Mouse (Mus musculus) liver, embryonic 14.5 days (tissue): ENCODE results near the gene Armc2. TPM values are rescaled to one million over a fixed set of nuclear protein-coding genes. Genes with fewer than 3 reads are reported as not detected.

ENCODE experiments used
- ATAC-seq: fragments of 200-750 bp; cut with Nextera tagmentation; 2 replicates; pipeline ENCODE4 v1.8.0; 2017; ENCODE audit warnings: moderate number of reproducible peaks, mild to moderate bottlenecking, moderate library complexity; ENCODE audit not compliant: insufficient read depth
- DNase-seq, 3 experiments: peaks; one replicate each; pipeline ENCODE4 v3.0.0-alpha.2; 2012 to 2013; ENCODE audit warnings: low read depth in 3 of 3, low spot score in 3 of 3
- H3K27ac ChIP-seq: fragments of 300-500 bp; sonication (generic); 2 replicates; pipeline ENCODE4 v1.5.1; 2014; ENCODE audit warnings: moderate library complexity, mild to moderate bottlenecking, control low read depth, inconsistent platforms
- H3K27me3 ChIP-seq: fragments of 300-500 bp; sonication (generic); 2 replicates; pipeline ENCODE4 v1.6.1; 2014; ENCODE audit warnings: mild to moderate bottlenecking, low read length, moderate library complexity; ENCODE audit not compliant: control insufficient read depth, insufficient read depth
- H3K36me3 ChIP-seq: fragments of 300-500 bp; sonication (generic); replicated peaks from 2 replicates; pipeline ENCODE4 v1.6.1; 2014; ENCODE audit warnings: low read depth; ENCODE audit not compliant: control insufficient read depth, insufficient read depth
- H3K4me1 ChIP-seq, 2 experiments: fragments of 200-500 bp in 1 of 2; fragments of 300-500 bp in 1 of 2; sonication (generic) in 1 of 2; replicated peaks; 2 replicates each; pipeline ENCODE4 v1.6.1; 2012 to 2014; ENCODE audit warnings: antibody characterized with exemption in 1 of 2, inconsistent platforms in 1 of 2, low read length in 1 of 2; ENCODE audit not compliant: control insufficient read depth in 2 of 2, insufficient read depth in 2 of 2
- H3K4me2 ChIP-seq: fragments of 300-500 bp; sonication (generic); 2 replicates; pipeline ENCODE4 v1.6.1; 2014; ENCODE audit warnings: low read depth, mild to moderate bottlenecking, control low read depth, moderate library complexity
- H3K4me3 ChIP-seq, 2 experiments: fragments of 200-500 bp in 1 of 2; fragments of 300-500 bp in 1 of 2; sonication (generic) in 1 of 2; 2 replicates each; pipeline ENCODE4 v1.5.1; 2012 to 2014; ENCODE audit warnings: low read depth in 2 of 2, low read length in 2 of 2, mild to moderate bottlenecking in 2 of 2, control low read depth in 1 of 2, inconsistent platforms in 1 of 2, moderate library complexity in 1 of 2; ENCODE audit not compliant: insufficient read depth in 1 of 2
- H3K9ac ChIP-seq: fragments of 300-500 bp; sonication (generic); replicated peaks from 2 replicates; pipeline ENCODE4 v1.6.1; 2014; ENCODE audit warnings: mild to moderate bottlenecking, control low read depth, moderate library complexity
- H3K9me3 ChIP-seq: fragments of 300-500 bp; sonication (generic); 2 replicates; pipeline ENCODE4 v1.6.1; 2016; ENCODE audit warnings: low read length, mixed read lengths; ENCODE audit not compliant: control insufficient read depth
- CTCF ChIP-seq: IDR thresholded peaks from 2 replicates; pipeline ENCODE4 v1.5.1; 2016; ENCODE audit warnings: antibody characterized with exemption, low read depth, control low read depth
- EP300 ChIP-seq: IDR thresholded peaks from 2 replicates; pipeline ENCODE4 v1.6.1; 2016; ENCODE audit warnings: antibody characterized with exemption, low read depth
- WGBS: fragments of 180-500 bp; shearing (Covaris S2); extraction: QIAGEN DNeasy Blood & Tissue Kit; methylation state at CpG from one replicate; pipeline ENCODE4 v1.1.7; 2014; ENCODE audit not compliant: insufficient replicate concordance; 5-methylcytosine and 5-hydroxymethylcytosine counted together
- polyA plus RNA-seq, 2 experiments: library from polyadenylated mRNA; depleted of rRNA in 1 of 2; stranded (reverse) in 1 of 2; unstranded in 1 of 2; fragments of >200 nt; fragmentation: Nextera tagmentation in 1 of 2; extraction: Ambion mirVana in 1 of 2; gene quantifications; 2 replicates each; pipeline versions ENCODE4 v1.2.1 to v1.2.3; 2012 to 2014

Gene Armc2
- polyA plus RNA-seq, 2 experiments: 0.10 TPM; not detected in 1

- Histone ChIP-seq H3K9me3 (no peaks in the 10 kb centered on the region), H3K9ac (no peak overlapping the region), H3K36me3 (no peaks in the 10 kb centered on the region), H3K4me2 (no peak overlapping the region), H3K27ac (no peak overlapping the region), H3K4me1 (no peaks in the 10 kb centered on the region), H3K4me3 (no peak overlapping the region), H3K27me3 (no peaks in the 10 kb centered on the region)
- ATAC-seq (no peak), DNase-seq (no peak)
- TF ChIP-seq CTCF (no peak), EP300 (no peak)
- WGBS: 46% methylated on average over 4 of the region's 4 CpGs
Observed at GRCm38 (mm10) chr10:42036846-42037245, 18.6 kb upstream of the Armc2 start.

- Histone ChIP-seq H3K9ac (no peak overlapping the region), H3K27me3 (no peaks in the 10 kb centered on the region), H3K27ac (no peak overlapping the region), H3K4me1 (peaks cover 3 to 5% of the 10 kb centered on the region in 2 experiments; a peak in 3 of 4 replicates), H3K9me3 (no peaks in the 10 kb centered on the region), H3K4me2 (no peak overlapping the region), H3K4me3 (no peak overlapping the region), H3K36me3 (no peaks in the 10 kb centered on the region)
- ATAC-seq: no peak
- WGBS: 77% methylated on average over 3 of the region's 3 CpGs
- TF ChIP-seq CTCF (no peak), EP300 (no peak)
- no peak for DNase-seq
Observed at GRCm38 (mm10) chr10:42033571-42033970, 15.3 kb upstream of the Armc2 start.

- TF ChIP-seq EP300: no peak
- peak; percentile 97 for TF ChIP-seq CTCF
- H3K4me2 ChIP-seq: peak overlapping the region; percentile 53
- H3K4me1 ChIP-seq: peaks cover 3 to 5% of the 10 kb centered on the region in 2 experiments; a peak in 3 of 4 replicates
- no peak overlapping the region for H3K27ac ChIP-seq
- no peaks in the 10 kb centered on the region for H3K36me3 ChIP-seq
- no peak overlapping the region for H3K4me3 ChIP-seq
- H3K9me3 ChIP-seq: no peaks in the 10 kb centered on the region
- peak overlapping the region; percentile 34 for H3K9ac ChIP-seq
- WGBS: 8% methylated on average over 16 of the region's 16 CpGs
- ATAC-seq (peak; percentile 76), DNase-seq (peak; percentile 70 to 81 (median 77))
- H3K27me3 ChIP-seq: no peaks in the 10 kb centered on the region
Observed at GRCm38 (mm10) chr10:42031021-42031420, 12.8 kb upstream of the Armc2 start.

- ATAC-seq: 0 out of 2 replicates have a peak, but pooled peaks have one; percentile 28
- 34% methylated on average over 5 of the region's 5 CpGs for WGBS
- TF ChIP-seq EP300: no peak
- peak; percentile 40 for TF ChIP-seq CTCF
- H3K9me3 ChIP-seq: no peaks in the 10 kb centered on the region
- H3K4me2 ChIP-seq: no peak overlapping the region
- peak in 1 of 3 experiments; percentile 19 for DNase-seq
- H3K36me3 ChIP-seq: no peaks in the 10 kb centered on the region
- H3K4me1 ChIP-seq: peaks cover 3 to 5% of the 10 kb centered on the region in 2 experiments; a peak in 3 of 4 replicates
- H3K27me3 ChIP-seq: no peaks in the 10 kb centered on the region
- H3K27ac ChIP-seq: no peak overlapping the region
- no peak overlapping the region for H3K4me3 ChIP-seq
- H3K9ac ChIP-seq: no peak overlapping the region
Observed at GRCm38 (mm10) chr10:42029502-42029901, 11.3 kb upstream of the Armc2 start.

GRCm38 (mm10) chr10:42027337-42027736, 9.1 kb upstream of the Armc2 start:
- no peak for ATAC-seq
- peaks cover 3 to 5% of the 10 kb centered on the region in 2 experiments; a peak in 3 of 4 replicates for H3K4me1 ChIP-seq
- no peak for DNase-seq
- H3K27ac ChIP-seq: no peak overlapping the region
- 74% methylated on average over 11 of the region's 11 CpGs for WGBS
- no peaks in the 10 kb centered on the region for H3K27me3 ChIP-seq
- H3K36me3 ChIP-seq: no peaks in the 10 kb centered on the region
- H3K9me3 ChIP-seq: no peaks in the 10 kb centered on the region
- TF ChIP-seq EP300 (no peak), CTCF (no peak)
- no peak overlapping the region for H3K4me2 ChIP-seq
- no peak overlapping the region for H3K9ac ChIP-seq
- no peak overlapping the region for H3K4me3 ChIP-seq
